Mouse (Mus musculus) heart, embryonic 14.5 days (tissue): ENCODE measurements around the gene Lmod3. TPM values are rescaled to one million over a fixed set of nuclear protein-coding genes. Genes with fewer than 3 reads are reported as not detected.

ENCODE experiments used
- ATAC-seq: fragments of 200-750 bp; cut with Nextera tagmentation; 2 replicates; pipeline ENCODE4 v1.8.0; 2017; ENCODE audit warnings: low read depth, moderate TSS enrichment; ENCODE audit not compliant: insufficient number of reproducible peaks, insufficient read depth, low FRiP score
- H3K27ac ChIP-seq, 2 experiments: fragments of 200-500 bp in 1 of 2; fragments of 300-500 bp in 1 of 2; sonication (generic) in 1 of 2; replicated peaks in 1 of 2; 2 replicates each; pipeline ENCODE4 v1.5.1; 2012 to 2014; ENCODE audit warnings: low read depth in 2 of 2, low read length in 2 of 2, control low read depth in 1 of 2, mild to moderate bottlenecking in 1 of 2, mixed read lengths in 1 of 2; ENCODE audit not compliant: control insufficient read depth in 1 of 2, insufficient read depth in 1 of 2
- H3K27me3 ChIP-seq: fragments of 300-500 bp; sonication (generic); 2 replicates; pipeline ENCODE4 v1.6.1; 2014; ENCODE audit warnings: mild to moderate bottlenecking, low read length, control low read depth; ENCODE audit not compliant: control insufficient read depth, insufficient read depth
- H3K36me3 ChIP-seq: fragments of 300-500 bp; sonication (generic); 2 replicates; pipeline ENCODE4 v1.6.1; 2014; ENCODE audit warnings: mild to moderate bottlenecking, control low read depth, low read length, mixed read lengths; ENCODE audit not compliant: control insufficient read depth, insufficient read depth
- H3K4me1 ChIP-seq, 2 experiments: fragments of 200-500 bp in 1 of 2; fragments of 300-500 bp in 1 of 2; sonication (generic) in 1 of 2; 2 replicates each; pipeline ENCODE4 v1.6.1; 2012 to 2014; ENCODE audit warnings: low read length in 2 of 2, control low read depth in 1 of 2, mixed read lengths in 1 of 2; ENCODE audit not compliant: control insufficient read depth in 2 of 2, insufficient read depth in 2 of 2
- H3K4me2 ChIP-seq: fragments of 300-500 bp; sonication (generic); 2 replicates; pipeline ENCODE4 v1.6.1; 2014; ENCODE audit warnings: mild to moderate bottlenecking, low read length
- H3K4me3 ChIP-seq, 2 experiments: fragments of 200-500 bp in 1 of 2; fragments of 300-500 bp in 1 of 2; sonication (generic) in 1 of 2; 2 replicates each; pipeline ENCODE4 v1.5.1; 2012 to 2014; ENCODE audit warnings: low read length in 2 of 2, mild to moderate bottlenecking in 2 of 2, control low read depth in 1 of 2, low read depth in 1 of 2, moderate library complexity in 1 of 2; ENCODE audit not compliant: control insufficient read depth in 1 of 2, insufficient read depth in 1 of 2
- H3K9ac ChIP-seq: fragments of 300-500 bp; sonication (generic); 2 replicates; pipeline ENCODE4 v1.6.1; 2014; ENCODE audit warnings: mild to moderate bottlenecking, low read length
- H3K9me3 ChIP-seq: fragments of 300-500 bp; sonication (generic); 2 replicates; pipeline ENCODE4 v1.6.1; 2016; ENCODE audit warnings: low read length, control low read depth; ENCODE audit not compliant: control insufficient read depth
- WGBS: fragments of 180-500 bp; shearing (Covaris S2); extraction: QIAGEN DNeasy Blood & Tissue Kit; methylation state at CpG from one replicate; pipeline ENCODE4 v1.1.7; 2014; 5-methylcytosine and 5-hydroxymethylcytosine counted together
- polyA plus RNA-seq: library from polyadenylated mRNA; unstranded; fragments of >200 nt; fragmentation: Nextera tagmentation; extraction: Ambion mirVana; gene quantifications from 2 replicates; pipeline ENCODE4 v1.2.1, GENCODE M21; 2014

Lmod3 gene
- polyA plus RNA-seq, 1 experiment from 2014 or later, result 21.7 TPM

DNA sequence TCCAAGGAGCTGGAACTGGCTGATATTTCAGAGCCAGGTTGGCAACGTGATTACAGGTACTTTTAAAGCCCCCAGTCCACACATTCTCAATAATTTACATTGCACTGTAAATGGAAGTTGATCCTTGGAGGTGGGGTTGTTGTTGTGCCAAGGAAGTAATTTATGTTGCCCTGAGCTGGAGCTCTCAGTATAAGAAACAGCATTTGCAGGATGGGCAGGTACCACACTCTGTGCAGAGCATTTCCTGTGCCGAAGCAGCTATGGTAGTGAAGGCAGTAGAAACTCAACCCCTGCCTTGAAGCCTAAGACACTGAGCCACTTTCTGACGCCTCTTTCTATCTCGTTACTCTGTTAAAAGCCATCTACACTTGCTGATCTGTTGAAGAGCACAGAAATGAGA is 23.2 kb upstream of the Lmod3 start:
- H3K4me1 ChIP-seq, result peaks cover 11 to 30% of the 10 kb centered on the region in 2 experiments
- no peaks in the 10 kb centered on the region for H3K27me3 ChIP-seq
- no peak overlapping the region for H3K9ac ChIP-seq
- no peak overlapping the region for H3K27ac ChIP-seq
- 0 out of 2 replicates have a peak overlapping the region, but pooled peaks have one; percentile 16 for H3K4me2 ChIP-seq
- no peaks in the 10 kb centered on the region for H3K9me3 ChIP-seq
- no peak overlapping the region for H3K4me3 ChIP-seq
- ATAC-seq, result no peak
- WGBS, result 51% methylated on average over 4 of the region's 4 CpGs
- H3K36me3 ChIP-seq, result no peaks in the 10 kb centered on the region

GRCm38 (mm10) chr6:97273777-97274176 is 21.2 kb upstream of the Lmod3 start:
- Histone ChIP-seq H3K27ac (no peak overlapping the region), H3K4me2 (no peak overlapping the region), H3K4me1 (peaks cover 9 to 25% of the 10 kb centered on the region in 2 experiments), H3K4me3 (no peak overlapping the region), H3K27me3 (no peaks in the 10 kb centered on the region), H3K36me3 (no peaks in the 10 kb centered on the region), H3K9ac (no peak overlapping the region), H3K9me3 (no peaks in the 10 kb centered on the region)
- no peak for ATAC-seq
- WGBS, result 77% methylated on average over 3 of the region's 3 CpGs

DNA sequence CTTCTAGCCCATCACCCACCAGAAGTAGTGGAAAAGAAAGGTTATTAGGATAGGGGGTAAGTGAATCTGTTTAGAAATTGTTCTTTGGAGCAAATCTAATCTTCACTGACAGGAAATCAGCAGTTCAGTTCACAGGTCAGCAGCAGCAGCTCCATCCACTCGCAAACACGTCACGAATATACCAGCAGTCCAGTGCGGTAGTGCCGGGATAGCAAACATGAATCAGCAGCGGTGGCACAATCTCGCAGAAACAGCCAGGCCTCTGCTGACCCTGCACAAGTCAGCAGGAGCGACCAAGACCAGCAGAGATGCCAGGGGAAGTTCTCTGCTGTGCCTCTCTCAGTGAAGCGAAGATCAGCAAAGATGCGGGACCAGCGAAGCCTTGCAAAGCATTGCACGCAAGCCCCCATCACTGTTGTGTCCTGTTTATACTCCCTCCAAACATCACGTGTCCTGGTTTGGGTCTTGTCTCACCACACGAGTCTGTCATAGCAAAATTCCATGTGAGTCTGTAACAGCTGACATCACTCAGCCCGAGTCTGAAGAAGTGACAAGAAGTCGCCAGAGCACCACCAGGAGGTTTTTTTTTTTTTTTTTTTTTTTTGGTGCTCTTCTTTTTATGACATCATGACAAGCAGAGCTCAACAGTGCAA is 20.6 kb upstream of the Lmod3 start:
- Histone ChIP-seq H3K4me3 (no peak overlapping the region), H3K4me2 (no peak overlapping the region), H3K9me3 (no peaks in the 10 kb centered on the region), H3K9ac (no peak overlapping the region), H3K36me3 (no peaks in the 10 kb centered on the region), H3K4me1 (peaks cover 7 to 19% of the 10 kb centered on the region in 2 experiments), H3K27me3 (no peaks in the 10 kb centered on the region), H3K27ac (no peak overlapping the region)
- no peak for ATAC-seq
- WGBS, result 56% methylated on average over 16 of the region's 16 CpGs

GRCm38 (mm10) chr6:97272349-97272748 is 19.8 kb upstream of the Lmod3 start:
- H3K27ac ChIP-seq, result no peak overlapping the region
- no peak for ATAC-seq
- no peaks in the 10 kb centered on the region for H3K9me3 ChIP-seq
- H3K36me3 ChIP-seq, result no peaks in the 10 kb centered on the region
- no peak overlapping the region for H3K4me2 ChIP-seq
- no peaks in the 10 kb centered on the region for H3K27me3 ChIP-seq
- WGBS, result 72% methylated on average over 2 of the region's 2 CpGs
- H3K9ac ChIP-seq, result no peak overlapping the region
- H3K4me3 ChIP-seq, result no peak overlapping the region
- peaks cover 5 to 15% of the 10 kb centered on the region in 2 experiments for H3K4me1 ChIP-seq

GRCm38 (mm10) chr6:97269596-97269995 is 17.0 kb upstream of the Lmod3 start:
- H3K4me1 ChIP-seq, result peaks cover 8 to 9% of the 10 kb centered on the region in 2 experiments
- no peaks in the 10 kb centered on the region for H3K27me3 ChIP-seq
- no peak overlapping the region for H3K9ac ChIP-seq
- H3K4me3 ChIP-seq, result no peak overlapping the region
- ATAC-seq, result no peak
- no peak overlapping the region for H3K27ac ChIP-seq
- no peak overlapping the region for H3K4me2 ChIP-seq
- no peaks in the 10 kb centered on the region for H3K9me3 ChIP-seq
- no peaks in the 10 kb centered on the region for H3K36me3 ChIP-seq
- WGBS, result 75% methylated on average over 11 of the region's 11 CpGs

GRCm38 (mm10) chr6:97267132-97267531 is 14.6 kb upstream of the Lmod3 start:
- no peak overlapping the region for H3K4me3 ChIP-seq
- no peak overlapping the region for H3K27ac ChIP-seq
- no peak overlapping the region for H3K4me2 ChIP-seq
- no peaks in the 10 kb centered on the region for H3K9me3 ChIP-seq
- H3K9ac ChIP-seq, result no peak overlapping the region
- WGBS, result 88% methylated on average over 2 of the region's 2 CpGs
- H3K27me3 ChIP-seq, result no peaks in the 10 kb centered on the region
- no peaks in the 10 kb centered on the region for H3K36me3 ChIP-seq
- ATAC-seq, result no peak
- peaks cover 3 to 8% of the 10 kb centered on the region in 2 experiments; a peak in 3 of 4 replicates for H3K4me1 ChIP-seq

- H3K9ac ChIP-seq, result no peak overlapping the region
- H3K27me3 ChIP-seq, result no peaks in the 10 kb centered on the region
- H3K4me3 ChIP-seq, result no peak overlapping the region
- no peak for ATAC-seq
- no peaks in the 10 kb centered on the region for H3K36me3 ChIP-seq
- no peak overlapping the region for H3K4me2 ChIP-seq
- H3K9me3 ChIP-seq, result no peaks in the 10 kb centered on the region
- H3K27ac ChIP-seq, result no peak overlapping the region
- H3K4me1 ChIP-seq, result peaks cover 3 to 8% of the 10 kb centered on the region in 2 experiments; a peak in 3 of 4 replicates
- WGBS, result 71% methylated on average over 4 of the region's 4 CpGs
Measured at GRCm38 (mm10) chr6:97266661-97267060, 14.1 kb upstream of the Lmod3 start.

- Histone ChIP-seq H3K4me2 (peak overlapping the region; percentile 48), H3K4me1 (peaks cover 3 to 8% of the 10 kb centered on the region in 2 experiments; a peak in 3 of 4 replicates), H3K9me3 (no peaks in the 10 kb centered on the region), H3K4me3 (no peak overlapping the region), H3K27me3 (no peaks in the 10 kb centered on the region), H3K36me3 (no peaks in the 10 kb centered on the region), H3K9ac (0 out of 2 replicates have a peak overlapping the region, but pooled peaks have one; percentile 1), H3K27ac (peak overlapping the region; percentile 93 to 95)
- peak; percentile 71 for ATAC-seq
- WGBS, result 34% methylated on average over 3 of the region's 3 CpGs
Measured at GRCm38 (mm10) chr6:97265705-97266104, 13.1 kb upstream of the Lmod3 start.
